Mouse (Mus musculus): ENCODE measurements around the gene Vps37c.

GRCm38 (mm10) chr19:10739916-10740315, 51.4 kb downstream of the Vps37c start:
- TF ChIP-seq CTCF (IDR thresholded peaks at IDR 0.05; ENCODE audit: extremely low read depth, insufficient read depth, low read length) (no peak), POLR2A (IDR thresholded peaks at IDR 0.05; ENCODE audit: extremely low read depth, insufficient read depth, low read length) (no peak)
